Mouse (Mus musculus) midbrain, postnatal 0 days (tissue): ENCODE results near the gene Mpp3. TPM values are rescaled to one million over a fixed set of nuclear protein-coding genes. Genes with fewer than 3 reads are reported as not detected.

Experiments used
- ATAC-seq: fragments of 200-750 bp; cut with Nextera tagmentation; 2 replicates; pipeline ENCODE4 v1.8.0; 2017; ENCODE audit warnings: moderate number of reproducible peaks, mild to moderate bottlenecking, moderate TSS enrichment, moderate library complexity; ENCODE audit not compliant: low FRiP score
- DNase-seq: peaks from one replicate; pipeline ENCODE4 v3.0.0-alpha.2; 2015; ENCODE audit warnings: low spot score
- H3K27ac ChIP-seq: fragments of 300-500 bp; sonication (generic); 2 replicates; pipeline ENCODE4 v1.5.1; 2014; ENCODE audit warnings: low read depth, mild to moderate bottlenecking, low read length, mixed read lengths
- H3K27me3 ChIP-seq: fragments of 300-500 bp; sonication (generic); 2 replicates; pipeline ENCODE4 v1.6.1; 2014; ENCODE audit warnings: low read length, control low read depth, mixed read lengths; ENCODE audit not compliant: insufficient read depth
- H3K36me3 ChIP-seq: fragments of 300-500 bp; sonication (generic); 2 replicates; pipeline ENCODE4 v1.6.1; 2014; ENCODE audit warnings: low read length, control low read depth, mixed read lengths; ENCODE audit not compliant: insufficient read depth
- H3K4me1 ChIP-seq: fragments of 300-500 bp; sonication (generic); 2 replicates; pipeline ENCODE4 v1.6.1; 2014; ENCODE audit warnings: mild to moderate bottlenecking, control low read depth, antibody characterized with exemption, low read length, mixed read lengths; ENCODE audit not compliant: insufficient read depth
- H3K4me2 ChIP-seq: fragments of 300-500 bp; sonication (generic); 2 replicates; pipeline ENCODE4 v1.6.1; 2014; ENCODE audit warnings: low read depth, mild to moderate bottlenecking, low read length, mixed read lengths; ENCODE audit not compliant: poor library complexity, severe bottlenecking
- H3K4me3 ChIP-seq: fragments of 300-500 bp; sonication (generic); 2 replicates; pipeline ENCODE4 v1.5.1; 2014; ENCODE audit warnings: low read depth, mild to moderate bottlenecking, low read length, moderate library complexity
- H3K9ac ChIP-seq: fragments of 300-500 bp; sonication (generic); replicated peaks from 2 replicates; pipeline ENCODE4 v1.6.1; 2014; ENCODE audit warnings: mild to moderate bottlenecking, low read length, moderate library complexity, mixed read lengths; ENCODE audit not compliant: poor library complexity, severe bottlenecking
- H3K9me3 ChIP-seq: fragments of 300-500 bp; sonication (generic); 2 replicates; pipeline ENCODE4 v1.6.1; 2016; ENCODE audit warnings: low read length, control low read depth
- CTCF ChIP-seq: IDR thresholded peaks from 2 replicates; pipeline ENCODE4 v1.5.1; 2016; ENCODE audit warnings: antibody characterized with exemption, mild to moderate bottlenecking
- WGBS: fragments of 180-500 bp; shearing (Covaris S2); extraction: QIAGEN DNeasy Blood & Tissue Kit; methylation state at CpG from one replicate; pipeline ENCODE4 v1.1.7; 2014; 5-methylcytosine and 5-hydroxymethylcytosine counted together
- polyA plus RNA-seq: library from polyadenylated mRNA; unstranded; fragments of >200 nt; fragmentation: Nextera tagmentation; extraction: Ambion mirVana; gene quantifications from 2 replicates; pipeline ENCODE4 v1.2.1, GENCODE M21; 2015
- total RNA-seq: library from RNA; depleted of rRNA; stranded (reverse); fragments of >200 nt; gene quantifications from 2 replicates; pipeline ENCODE4 v1.2.3, GENCODE M21; 2014

The Mpp3 gene
- total and polyA plus RNA-seq, 2 experiments from 2014 or later: 53.9 to 71.9 TPM

GRCm38 (mm10) chr11:102063076-102063475, 34.8 kb upstream of the Mpp3 start:
- DNase-seq: no peak
- ATAC-seq: no peak
- Histone ChIP-seq H3K4me3 (no peak overlapping the region), H3K4me1 (no peaks in the 10 kb centered on the region), H3K9me3 (no peaks in the 10 kb centered on the region), H3K9ac (no peak overlapping the region), H3K36me3 (peaks cover 45% of the 10 kb centered on the region), H3K27ac (no peak overlapping the region), H3K27me3 (no peaks in the 10 kb centered on the region), H3K4me2 (no peak overlapping the region)
- TF ChIP-seq CTCF: no peak
- whole genome bisulfite sequencing: 84% methylated on average over 13 of the region's 13 CpGs

DNA sequence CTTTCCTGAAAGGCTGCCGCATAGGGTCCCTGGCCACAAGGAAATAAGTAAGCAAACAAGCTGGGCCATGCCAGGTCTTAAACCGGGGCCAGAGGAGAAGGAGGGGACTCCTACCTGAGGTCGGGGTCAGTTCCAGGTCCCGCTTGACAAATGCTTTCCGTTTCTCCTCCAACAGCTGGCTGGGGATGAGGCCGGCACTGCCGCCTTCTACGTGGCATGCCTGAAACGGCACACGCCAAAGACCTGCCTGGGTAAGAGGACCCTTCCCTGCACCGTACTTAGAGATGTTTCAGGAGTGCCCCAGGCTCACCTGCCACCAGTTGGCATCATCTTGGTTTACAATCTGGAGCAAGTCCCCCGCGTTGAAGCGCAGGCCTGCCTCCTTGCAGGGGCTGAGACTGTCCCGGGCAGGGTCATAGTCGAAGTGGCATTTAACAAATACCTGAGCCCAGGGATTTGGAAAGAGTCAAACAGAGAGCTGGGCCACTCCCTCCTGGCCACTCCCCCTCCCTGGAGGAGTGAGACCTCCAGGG, 33.7 kb upstream of the Mpp3 start:
- Histone ChIP-seq H3K36me3 (peaks cover 47% of the 10 kb centered on the region), H3K9me3 (no peaks in the 10 kb centered on the region), H3K27ac (no peak overlapping the region), H3K27me3 (no peaks in the 10 kb centered on the region), H3K4me2 (no peak overlapping the region; the same call in 1 of the 2 replicates), H3K4me3 (no peak overlapping the region), H3K9ac (0 out of 2 replicates have a peak overlapping the region, but pooled peaks have one; percentile 45), H3K4me1 (no peaks in the 10 kb centered on the region)
- no peak for TF ChIP-seq CTCF
- WGBS: 47% methylated on average over 16 of the region's 16 CpGs
- DNase-seq (no peak), ATAC-seq (no peak)

GRCm38 (mm10) chr11:102061236-102061940, 33.1 kb upstream of the Mpp3 start:
- WGBS: 5% methylated on average over 22 of the region's 23 CpGs
- Histone ChIP-seq H3K4me2 (peak overlapping the region; percentile 53), H3K4me1 (no peaks in the 10 kb centered on the region), H3K27ac (no peak overlapping the region), H3K9me3 (no peaks in the 10 kb centered on the region), H3K27me3 (no peaks in the 10 kb centered on the region), H3K36me3 (peaks cover 49% of the 10 kb centered on the region), H3K4me3 (peak overlapping the region; percentile 32), H3K9ac (peak overlapping the region; percentile 45)
- ATAC-seq (peak; percentile 58), DNase-seq (peak; percentile 83)
- TF ChIP-seq CTCF: peak; percentile 97

GRCm38 (mm10) chr11:102053847-102054246, 25.6 kb upstream of the Mpp3 start:
- 32% methylated on average over 9 of the region's 9 CpGs for WGBS
- TF ChIP-seq CTCF: peak; percentile 62
- Histone ChIP-seq H3K27ac (no peak overlapping the region), H3K9me3 (no peaks in the 10 kb centered on the region), H3K27me3 (no peaks in the 10 kb centered on the region), H3K4me1 (no peaks in the 10 kb centered on the region), H3K9ac (no peak overlapping the region), H3K36me3 (peaks cover 8% of the 10 kb centered on the region), H3K4me2 (no peak overlapping the region), H3K4me3 (no peak overlapping the region)
- no peak for ATAC-seq
- DNase-seq: peak; percentile 57

- DNase-seq: no peak
- 74% methylated on average over 7 of the region's 7 CpGs for WGBS
- Histone ChIP-seq H3K4me2 (no peak overlapping the region), H3K27ac (no peak overlapping the region), H3K36me3 (peaks cover 4% of the 10 kb centered on the region; the same call in 1 of the 2 replicates), H3K9me3 (no peaks in the 10 kb centered on the region), H3K4me1 (no peaks in the 10 kb centered on the region), H3K27me3 (no peaks in the 10 kb centered on the region), H3K4me3 (no peak overlapping the region), H3K9ac (no peak overlapping the region)
- no peak for TF ChIP-seq CTCF
- ATAC-seq: no peak
Measured at GRCm38 (mm10) chr11:102053183-102053582, 24.9 kb upstream of the Mpp3 start.

DNA sequence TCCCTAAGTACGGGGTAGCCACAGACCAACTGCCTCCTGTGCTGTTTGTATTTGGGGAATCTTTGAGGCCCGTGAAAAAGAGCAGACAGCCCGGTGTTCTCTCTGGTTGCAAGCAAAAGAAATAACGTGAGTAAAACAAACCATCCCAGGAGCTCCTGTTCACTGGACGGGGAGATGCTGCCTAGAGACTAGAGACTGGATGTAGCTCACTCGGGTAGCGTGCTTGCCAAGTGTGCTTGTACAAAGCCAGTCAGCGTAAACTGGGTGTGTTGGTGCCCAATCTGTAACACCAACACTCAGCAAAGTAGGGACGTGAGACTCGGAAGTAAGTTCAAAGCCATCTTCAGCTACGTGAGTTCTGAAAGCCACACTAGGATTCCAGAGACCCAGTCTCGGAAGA, 24.4 kb upstream of the Mpp3 start:
- DNase-seq: no peak
- Histone ChIP-seq H3K9me3 (no peaks in the 10 kb centered on the region), H3K4me2 (no peak overlapping the region), H3K9ac (no peak overlapping the region), H3K4me3 (no peak overlapping the region), H3K4me1 (no peaks in the 10 kb centered on the region), H3K27me3 (no peaks in the 10 kb centered on the region), H3K36me3 (peaks cover 4% of the 10 kb centered on the region; the same call in 1 of the 2 replicates), H3K27ac (no peak overlapping the region)
- no peak for TF ChIP-seq CTCF
- no peak for ATAC-seq
- WGBS: 79% methylated on average over 12 of the region's 12 CpGs
